Mouse (Mus musculus): ENCODE data around the gene Foxp1. TPM values are rescaled to one million over a fixed set of nuclear protein-coding genes. Genes with fewer than 3 reads are reported as not detected.

The Foxp1 gene
- polyA plus RNA-seq, 1 experiment from 2014 or later, result 88.1 TPM

DNA sequence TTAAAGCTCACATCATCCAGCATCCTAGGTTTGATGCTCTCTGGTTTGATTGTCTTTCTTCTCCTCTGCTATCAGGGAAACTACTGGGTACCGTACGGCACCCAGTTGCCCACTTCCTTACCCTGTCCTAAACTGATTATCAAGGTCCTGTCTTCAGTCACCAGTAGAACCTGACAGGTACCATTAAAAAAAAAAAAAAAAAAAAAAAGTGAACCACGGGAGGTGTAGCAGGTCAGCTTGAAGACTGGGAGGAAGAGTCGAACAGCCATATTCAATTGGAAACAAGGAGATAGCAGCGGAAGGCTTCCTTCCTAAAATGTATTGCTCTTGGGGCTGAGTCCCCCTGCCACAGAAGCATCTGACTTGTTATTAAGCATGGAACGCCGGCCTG lies 425.8 kb downstream of the Foxp1 start:
- Histone ChIP-seq H3K4me3 (ENCODE audit: control insufficient read depth in 1 of 2, insufficient read depth in 1 of 2, low read depth in 1 of 2, low read length in 2 of 2) (no peak overlapping the region; a peak in 2 of 4 replicates), H3K27ac (replicated peaks in 1 of 2; ENCODE audit: control insufficient read depth in 1 of 2, insufficient read depth in 1 of 2, low read depth in 2 of 2, low read length in 2 of 2) (peak overlapping the region; percentile 98 to 99), H3K4me1 (ENCODE audit: control insufficient read depth in 2 of 2, insufficient read depth in 2 of 2, low read length in 2 of 2) (peaks cover 36 to 70% of the 10 kb centered on the region in 2 experiments), H3K9me3 (ENCODE audit: control insufficient read depth, low read length) (no peaks in the 10 kb centered on the region), H3K27me3 (ENCODE audit: control insufficient read depth, insufficient read depth, low read length) (no peaks in the 10 kb centered on the region), H3K36me3 (ENCODE audit: control insufficient read depth, insufficient read depth, low read length) (no peaks in the 10 kb centered on the region), H3K9ac (ENCODE audit: low read length) (peak overlapping the region; percentile 70), H3K4me2 (ENCODE audit: low read length) (peak overlapping the region; percentile 83)
- no peak for ATAC-seq (ENCODE audit: insufficient number of reproducible peaks, insufficient read depth, low FRiP score, low read depth)
- WGBS, result 27% methylated on average over 7 of the region's 7 CpGs

- no peak for ATAC-seq (ENCODE audit: insufficient number of reproducible peaks, insufficient read depth, low FRiP score, low read depth)
- no peaks in the 10 kb centered on the region for H3K36me3 ChIP-seq (ENCODE audit: control insufficient read depth, insufficient read depth, low read length)
- H3K9me3 ChIP-seq (ENCODE audit: control insufficient read depth, low read length), result no peaks in the 10 kb centered on the region
- H3K4me1 ChIP-seq (ENCODE audit: control insufficient read depth in 2 of 2, insufficient read depth in 2 of 2, low read length in 2 of 2), result peaks cover 32 to 70% of the 10 kb centered on the region in 2 experiments
- peak overlapping the region; percentile 70 for H3K9ac ChIP-seq (ENCODE audit: low read length)
- H3K4me2 ChIP-seq (ENCODE audit: low read length), result peak overlapping the region; percentile 83
- peak overlapping the region; percentile 47 to 54 for H3K4me3 ChIP-seq (ENCODE audit: control insufficient read depth in 1 of 2, insufficient read depth in 1 of 2, low read depth in 1 of 2, low read length in 2 of 2)
- peak overlapping the region; percentile 98 to 99 for H3K27ac ChIP-seq (replicated peaks in 1 of 2; ENCODE audit: control insufficient read depth in 1 of 2, insufficient read depth in 1 of 2, low read depth in 2 of 2, low read length in 2 of 2)
- no peaks in the 10 kb centered on the region for H3K27me3 ChIP-seq (ENCODE audit: control insufficient read depth, insufficient read depth, low read length)
- WGBS, result 3% methylated on average over 12 of the region's 12 CpGs
Observed at GRCm38 (mm10) chr6:99096105-99096775, 426.3 kb downstream of the Foxp1 start.

GRCm38 (mm10) chr6:99095185-99096104 lies 427.1 kb downstream of the Foxp1 start:
- no peaks in the 10 kb centered on the region for H3K9me3 ChIP-seq (ENCODE audit: control insufficient read depth, low read length)
- peak overlapping the region; percentile 47 to 54 for H3K4me3 ChIP-seq (ENCODE audit: control insufficient read depth in 1 of 2, insufficient read depth in 1 of 2, low read depth in 1 of 2, low read length in 2 of 2)
- H3K36me3 ChIP-seq (ENCODE audit: control insufficient read depth, insufficient read depth, low read length), result no peaks in the 10 kb centered on the region
- H3K27ac ChIP-seq (replicated peaks in 1 of 2; ENCODE audit: control insufficient read depth in 1 of 2, insufficient read depth in 1 of 2, low read depth in 2 of 2, low read length in 2 of 2), result peak overlapping the region; percentile 98 to 99
- no peaks in the 10 kb centered on the region for H3K27me3 ChIP-seq (ENCODE audit: control insufficient read depth, insufficient read depth, low read length)
- H3K4me2 ChIP-seq (ENCODE audit: low read length), result peak overlapping the region; percentile 83
- peaks cover 31 to 64% of the 10 kb centered on the region in 2 experiments for H3K4me1 ChIP-seq (ENCODE audit: control insufficient read depth in 2 of 2, insufficient read depth in 2 of 2, low read length in 2 of 2)
- peak; percentile 80; the same call in 1 of the 2 replicates for ATAC-seq (ENCODE audit: insufficient number of reproducible peaks, insufficient read depth, low FRiP score, low read depth)
- WGBS, result 2% methylated on average over 18 of the region's 18 CpGs
- peak overlapping the region; percentile 70 for H3K9ac ChIP-seq (ENCODE audit: low read length)

DNA sequence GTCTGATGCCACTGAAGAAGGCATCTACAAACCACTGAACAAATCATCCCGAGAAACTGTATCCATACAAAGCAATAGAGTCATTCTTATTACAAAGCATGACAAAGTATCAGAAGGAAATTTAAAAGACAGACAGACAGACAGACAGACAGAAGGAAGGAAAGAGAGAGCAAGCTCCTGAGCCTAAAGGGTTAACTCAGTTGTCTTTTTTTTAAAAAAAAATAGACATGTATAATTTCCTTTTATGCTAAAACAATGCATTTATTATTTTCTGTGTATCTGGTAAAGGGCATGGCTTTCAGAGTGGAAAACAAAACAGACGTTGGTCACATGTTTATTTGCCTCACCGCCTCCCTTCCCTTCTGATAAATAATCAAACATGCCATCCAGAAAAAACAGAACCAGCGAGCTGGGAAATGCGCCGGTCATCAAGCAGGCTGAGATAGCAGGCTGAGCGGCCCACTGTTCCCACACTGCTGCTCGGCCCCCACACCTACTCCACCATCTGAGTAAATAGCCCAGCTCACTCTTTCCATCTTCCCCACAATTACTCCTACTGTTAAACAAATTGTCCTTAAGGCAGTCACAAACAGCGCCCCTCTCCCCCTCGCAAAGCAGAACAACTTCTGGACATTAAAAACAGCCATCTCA lies 428.1 kb downstream of the Foxp1 start:
- H3K4me3 ChIP-seq (ENCODE audit: control insufficient read depth in 1 of 2, insufficient read depth in 1 of 2, low read depth in 1 of 2, low read length in 2 of 2), result peak overlapping the region; percentile 22 to 47
- H3K36me3 ChIP-seq (ENCODE audit: control insufficient read depth, insufficient read depth, low read length), result no peaks in the 10 kb centered on the region
- no peaks in the 10 kb centered on the region for H3K9me3 ChIP-seq (ENCODE audit: control insufficient read depth, low read length)
- peak; percentile 73 for ATAC-seq (ENCODE audit: insufficient number of reproducible peaks, insufficient read depth, low FRiP score, low read depth)
- 9% methylated on average over 10 of the region's 10 CpGs for WGBS
- H3K27ac ChIP-seq (replicated peaks in 1 of 2; ENCODE audit: control insufficient read depth in 1 of 2, insufficient read depth in 1 of 2, low read depth in 2 of 2, low read length in 2 of 2), result peak overlapping the region; percentile 98
- H3K9ac ChIP-seq (ENCODE audit: low read length), result peak overlapping the region; percentile 70
- H3K4me2 ChIP-seq (ENCODE audit: low read length), result peak overlapping the region; percentile 83
- no peaks in the 10 kb centered on the region for H3K27me3 ChIP-seq (ENCODE audit: control insufficient read depth, insufficient read depth, low read length)
- peaks cover 28 to 64% of the 10 kb centered on the region in 2 experiments for H3K4me1 ChIP-seq (ENCODE audit: control insufficient read depth in 2 of 2, insufficient read depth in 2 of 2, low read length in 2 of 2)

- H3K4me3 ChIP-seq (ENCODE audit: control insufficient read depth in 1 of 2, insufficient read depth in 1 of 2, low read depth in 1 of 2, low read length in 2 of 2), result peak overlapping the region in 1 of 2 experiments; percentile 47; a peak in 2 of 4 replicates
- no peaks in the 10 kb centered on the region for H3K36me3 ChIP-seq (ENCODE audit: control insufficient read depth, insufficient read depth, low read length)
- no peaks in the 10 kb centered on the region for H3K9me3 ChIP-seq (ENCODE audit: control insufficient read depth, low read length)
- ATAC-seq (ENCODE audit: insufficient number of reproducible peaks, insufficient read depth, low FRiP score, low read depth), result no peak
- H3K27me3 ChIP-seq (ENCODE audit: control insufficient read depth, insufficient read depth, low read length), result no peaks in the 10 kb centered on the region
- H3K9ac ChIP-seq (ENCODE audit: low read length), result peak overlapping the region; percentile 70
- WGBS, result 13% methylated on average over 2 of the region's 2 CpGs
- H3K27ac ChIP-seq (replicated peaks in 1 of 2; ENCODE audit: control insufficient read depth in 1 of 2, insufficient read depth in 1 of 2, low read depth in 2 of 2, low read length in 2 of 2), result peak overlapping the region; percentile 98
- peaks cover 28 to 68% of the 10 kb centered on the region in 2 experiments for H3K4me1 ChIP-seq (ENCODE audit: control insufficient read depth in 2 of 2, insufficient read depth in 2 of 2, low read length in 2 of 2)
- peak overlapping the region; percentile 83 for H3K4me2 ChIP-seq (ENCODE audit: low read length)
Observed at GRCm38 (mm10) chr6:99093856-99094255, 428.7 kb downstream of the Foxp1 start.

DNA sequence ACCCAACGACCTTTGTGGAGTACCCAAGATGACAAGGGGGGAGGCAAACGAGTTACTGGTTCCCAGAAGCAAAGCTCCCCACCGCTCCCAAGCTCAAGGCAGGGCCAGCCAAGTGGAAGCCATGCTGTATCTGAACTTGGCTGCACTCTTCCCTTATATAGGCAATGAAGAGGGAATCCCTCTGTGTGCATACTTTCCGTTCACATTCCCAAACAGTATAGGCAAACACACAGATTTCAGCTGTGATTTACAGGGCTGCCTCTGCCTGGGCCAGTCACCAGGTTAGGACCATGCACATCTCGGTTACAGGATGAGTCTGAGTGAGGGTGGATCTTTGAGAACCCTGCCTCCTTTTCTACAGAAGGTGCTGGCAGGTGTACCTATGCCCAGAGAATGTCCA lies 429.3 kb downstream of the Foxp1 start:
- Histone ChIP-seq H3K27ac (replicated peaks in 1 of 2; ENCODE audit: control insufficient read depth in 1 of 2, insufficient read depth in 1 of 2, low read depth in 2 of 2, low read length in 2 of 2) (peak overlapping the region; percentile 98), H3K4me3 (ENCODE audit: control insufficient read depth in 1 of 2, insufficient read depth in 1 of 2, low read depth in 1 of 2, low read length in 2 of 2) (no peak overlapping the region), H3K4me2 (ENCODE audit: low read length) (peak overlapping the region; percentile 83; the same call in 1 of the 2 replicates), H3K27me3 (ENCODE audit: control insufficient read depth, insufficient read depth, low read length) (no peaks in the 10 kb centered on the region), H3K36me3 (ENCODE audit: control insufficient read depth, insufficient read depth, low read length) (no peaks in the 10 kb centered on the region), H3K9me3 (ENCODE audit: control insufficient read depth, low read length) (no peaks in the 10 kb centered on the region), H3K9ac (ENCODE audit: low read length) (peak overlapping the region; percentile 52; the same call in 1 of the 2 replicates), H3K4me1 (ENCODE audit: control insufficient read depth in 2 of 2, insufficient read depth in 2 of 2, low read length in 2 of 2) (peaks cover 28 to 68% of the 10 kb centered on the region in 2 experiments)
- 34% methylated on average over 5 of the region's 5 CpGs for WGBS
- ATAC-seq (ENCODE audit: insufficient number of reproducible peaks, insufficient read depth, low FRiP score, low read depth), result no peak

GRCm38 (mm10) chr6:99091799-99092198 lies 430.7 kb downstream of the Foxp1 start:
- WGBS, result 85% methylated on average over 2 of the region's 2 CpGs
- H3K36me3 ChIP-seq (ENCODE audit: control insufficient read depth, insufficient read depth, low read length), result no peaks in the 10 kb centered on the region
- no peak overlapping the region for H3K27ac ChIP-seq (replicated peaks in 1 of 2; ENCODE audit: control insufficient read depth in 1 of 2, insufficient read depth in 1 of 2, low read depth in 2 of 2, low read length in 2 of 2)
- no peaks in the 10 kb centered on the region for H3K9me3 ChIP-seq (ENCODE audit: control insufficient read depth, low read length)
- H3K4me1 ChIP-seq (ENCODE audit: control insufficient read depth in 2 of 2, insufficient read depth in 2 of 2, low read length in 2 of 2), result peaks cover 29 to 70% of the 10 kb centered on the region in 2 experiments
- H3K4me3 ChIP-seq (ENCODE audit: control insufficient read depth in 1 of 2, insufficient read depth in 1 of 2, low read depth in 1 of 2, low read length in 2 of 2), result no peak overlapping the region
- H3K27me3 ChIP-seq (ENCODE audit: control insufficient read depth, insufficient read depth, low read length), result no peaks in the 10 kb centered on the region
- H3K9ac ChIP-seq (ENCODE audit: low read length), result no peak overlapping the region
- no peak for ATAC-seq (ENCODE audit: insufficient number of reproducible peaks, insufficient read depth, low FRiP score, low read depth)
- no peak overlapping the region for H3K4me2 ChIP-seq (ENCODE audit: low read length)

Measured in heart, embryonic 14.5 days (tissue).